Mouse (Mus musculus): ENCODE data around the gene 1700025F22Rik. TPM values are rescaled to one million over a fixed set of nuclear protein-coding genes. Genes with fewer than 3 reads are reported as not detected.
"Not testable (repeated sequence)": the region's sequence is repeated elsewhere in the genome, so short reads cannot be mapped to it uniquely, and the experiment has no call there.

The 1700025F22Rik gene
- polyA plus RNA-seq, 1 experiment from 2014 or later: not detected

- Histone ChIP-seq H3K27ac (ENCODE audit: low read depth, low read length) (no peak overlapping the region), H3K9ac (ENCODE audit: low read length) (no peak overlapping the region), H3K36me3 (ENCODE audit: control insufficient read depth, insufficient read depth, low read length) (no peaks in the 10 kb centered on the region), H3K4me3 (ENCODE audit: low read depth, low read length) (no peak overlapping the region), H3K4me1 (replicated peaks; ENCODE audit: control insufficient read depth, insufficient read depth, low read length) (no peaks in the 10 kb centered on the region), H3K4me2 (ENCODE audit: low read depth, low read length, severe bottlenecking) (no peak overlapping the region), H3K27me3 (ENCODE audit: control insufficient read depth, insufficient read depth, low read length) (no peaks in the 10 kb centered on the region), H3K9me3 (ENCODE audit: control insufficient read depth, low read length) (no peaks in the 10 kb centered on the region; the same call in 1 of the 2 replicates)
- ATAC-seq (replicated peaks; ENCODE audit: low FRiP score) (no peak), DNase-seq (ENCODE audit: low spot score) (no peak)
- 93% methylated on average over 1 of the region's 1 CpGs for WGBS
These were observed 35.4 kb downstream of the 1700025F22Rik start for GRCm38 (mm10) chr19:11129702-11130101.

- H3K27me3 ChIP-seq (ENCODE audit: control insufficient read depth, insufficient read depth, low read length); H3K27ac ChIP-seq (ENCODE audit: low read depth, low read length); H3K4me1 ChIP-seq (replicated peaks; ENCODE audit: control insufficient read depth, insufficient read depth, low read length); H3K36me3 ChIP-seq (ENCODE audit: control insufficient read depth, insufficient read depth, low read length); H3K9me3 ChIP-seq (ENCODE audit: control insufficient read depth, low read length): not testable (repeated sequence)
- peak overlapping the region; percentile 47; the same call in 1 of the 2 replicates for H3K9ac ChIP-seq (ENCODE audit: low read length)
- H3K4me3 ChIP-seq (ENCODE audit: low read depth, low read length): peak overlapping the region; percentile 26
- DNase-seq (ENCODE audit: low spot score) (peak; percentile 59), ATAC-seq (replicated peaks; ENCODE audit: low FRiP score) (peak; percentile 99)
- H3K4me2 ChIP-seq (ENCODE audit: low read depth, low read length, severe bottlenecking): peak overlapping the region; percentile 35; the same call in 1 of the 2 replicates
- WGBS: 4% methylated on average over 14 of the region's 38 CpGs
These were observed 44.1 kb downstream of the 1700025F22Rik start for GRCm38 (mm10) chr19:11121016-11121420.

GRCm38 (mm10) chr19:11119338-11119737, 45.8 kb downstream of the 1700025F22Rik start:
- Histone ChIP-seq H3K27ac (ENCODE audit: low read depth, low read length) (no peak overlapping the region), H3K4me3 (ENCODE audit: low read depth, low read length) (no peak overlapping the region), H3K36me3 (ENCODE audit: control insufficient read depth, insufficient read depth, low read length) (no peaks in the 10 kb centered on the region), H3K4me2 (ENCODE audit: low read depth, low read length, severe bottlenecking) (no peak overlapping the region), H3K4me1 (replicated peaks; ENCODE audit: control insufficient read depth, insufficient read depth, low read length) (no peaks in the 10 kb centered on the region), H3K27me3 (ENCODE audit: control insufficient read depth, insufficient read depth, low read length) (no peaks in the 10 kb centered on the region; the same call in 1 of the 2 replicates), H3K9me3 (ENCODE audit: control insufficient read depth, low read length) (no peaks in the 10 kb centered on the region), H3K9ac (ENCODE audit: low read length) (no peak overlapping the region)
- ATAC-seq (replicated peaks; ENCODE audit: low FRiP score): no peak
- DNase-seq (ENCODE audit: low spot score): no peak
- WGBS: 86% methylated on average over 2 of the region's 2 CpGs

GRCm38 (mm10) chr19:11107746-11108145, 57.4 kb downstream of the 1700025F22Rik start:
- Histone ChIP-seq H3K27me3 (ENCODE audit: control insufficient read depth, insufficient read depth, low read length) (no peaks in the 10 kb centered on the region), H3K4me1 (replicated peaks; ENCODE audit: control insufficient read depth, insufficient read depth, low read length) (no peaks in the 10 kb centered on the region), H3K9ac (ENCODE audit: low read length) (no peak overlapping the region), H3K9me3 (ENCODE audit: control insufficient read depth, low read length) (no peaks in the 10 kb centered on the region), H3K4me3 (ENCODE audit: low read depth, low read length) (no peak overlapping the region), H3K4me2 (ENCODE audit: low read depth, low read length, severe bottlenecking) (no peak overlapping the region), H3K27ac (ENCODE audit: low read depth, low read length) (no peak overlapping the region), H3K36me3 (ENCODE audit: control insufficient read depth, insufficient read depth, low read length) (no peaks in the 10 kb centered on the region)
- DNase-seq (ENCODE audit: low spot score) (no peak), ATAC-seq (replicated peaks; ENCODE audit: low FRiP score) (no peak)
- WGBS: 88% methylated on average over 3 of the region's 3 CpGs

- Histone ChIP-seq H3K4me3 (ENCODE audit: low read depth, low read length) (no peak overlapping the region), H3K4me1 (replicated peaks; ENCODE audit: control insufficient read depth, insufficient read depth, low read length) (no peaks in the 10 kb centered on the region), H3K4me2 (ENCODE audit: low read depth, low read length, severe bottlenecking) (no peak overlapping the region), H3K27me3 (ENCODE audit: control insufficient read depth, insufficient read depth, low read length) (no peaks in the 10 kb centered on the region), H3K9ac (ENCODE audit: low read length) (no peak overlapping the region), H3K36me3 (ENCODE audit: control insufficient read depth, insufficient read depth, low read length) (no peaks in the 10 kb centered on the region), H3K27ac (ENCODE audit: low read depth, low read length) (no peak overlapping the region), H3K9me3 (ENCODE audit: control insufficient read depth, low read length) (no peaks in the 10 kb centered on the region)
- ATAC-seq (replicated peaks; ENCODE audit: low FRiP score) (no peak), DNase-seq (ENCODE audit: low spot score) (no peak)
- WGBS: 77% methylated on average over 1 of the region's 1 CpGs
These were observed 63.2 kb downstream of the 1700025F22Rik start for GRCm38 (mm10) chr19:11101880-11102279.

GRCm38 (mm10) chr19:11098401-11098800, 66.7 kb downstream of the 1700025F22Rik start:
- 88% methylated on average over 3 of the region's 3 CpGs for WGBS
- no peak for ATAC-seq (replicated peaks; ENCODE audit: low FRiP score)
- no peak for DNase-seq (ENCODE audit: low spot score)
- H3K36me3 ChIP-seq (ENCODE audit: control insufficient read depth, insufficient read depth, low read length): no peaks in the 10 kb centered on the region
- H3K9ac ChIP-seq (ENCODE audit: low read length): no peak overlapping the region
- H3K4me2 ChIP-seq (ENCODE audit: low read depth, low read length, severe bottlenecking): no peak overlapping the region
- H3K27me3 ChIP-seq (ENCODE audit: control insufficient read depth, insufficient read depth, low read length): peaks cover under 1% of the 10 kb centered on the region; the same call in 1 of the 2 replicates
- H3K4me3 ChIP-seq (ENCODE audit: low read depth, low read length): no peak overlapping the region
- H3K4me1 ChIP-seq (replicated peaks; ENCODE audit: control insufficient read depth, insufficient read depth, low read length): no peaks in the 10 kb centered on the region
- H3K27ac ChIP-seq (ENCODE audit: low read depth, low read length): no peak overlapping the region
- no peaks in the 10 kb centered on the region for H3K9me3 ChIP-seq (ENCODE audit: control insufficient read depth, low read length)

- 0 out of 2 replicates have a peak, but pooled peaks have one; percentile 44 for ATAC-seq (replicated peaks; ENCODE audit: low FRiP score)
- not testable (repeated sequence) for DNase-seq (ENCODE audit: low spot score)
- WGBS: 7% methylated on average over 50 of the region's 50 CpGs
These were observed 73.0 kb downstream of the 1700025F22Rik start for GRCm38 (mm10) chr19:11092131-11092530.

More at GRCm38 (mm10) chr19:11092131-11092530, 73.0 kb downstream of the 1700025F22Rik start:
- H3K4me1 ChIP-seq (replicated peaks; ENCODE audit: control insufficient read depth, insufficient read depth, low read length); H3K27me3 ChIP-seq (ENCODE audit: control insufficient read depth, insufficient read depth, low read length); H3K36me3 ChIP-seq (ENCODE audit: control insufficient read depth, insufficient read depth, low read length); H3K27ac ChIP-seq (ENCODE audit: low read depth, low read length); H3K9me3 ChIP-seq (ENCODE audit: control insufficient read depth, low read length); H3K9ac ChIP-seq (ENCODE audit: low read length): not testable (repeated sequence)
- H3K4me3 ChIP-seq (ENCODE audit: low read depth, low read length): peak overlapping the region; percentile 22; the same call in 1 of the 2 replicates
- peak overlapping the region; percentile 45 for H3K4me2 ChIP-seq (ENCODE audit: low read depth, low read length, severe bottlenecking)

Other genes with a start within 250 kb of the 1700025F22Rik start
- gene Zp1, start 244.7 kb downstream of the 1700025F22Rik start, polyA plus RNA-seq (2014; fragmentation: Nextera tagmentation; extraction: Ambion mirVana): not detected in 2 replicates
- 0.09 TPM in 1 of 2 replicates, not detected in the other for gene Ptgdr2, start 228.2 kb downstream of the 1700025F22Rik start, polyA plus RNA-seq (2014; fragmentation: Nextera tagmentation; extraction: Ambion mirVana)
- gene Ccdc86, start 216.1 kb downstream of the 1700025F22Rik start, polyA plus RNA-seq (2014; fragmentation: Nextera tagmentation; extraction: Ambion mirVana): 28.1 and 31.2 TPM in 2 replicates
- gene Ms4a10, start 190.7 kb downstream of the 1700025F22Rik start, polyA plus RNA-seq (2014; fragmentation: Nextera tagmentation; extraction: Ambion mirVana): not detected in 2 replicates
- gene Ms4a15, start 172.1 kb downstream of the 1700025F22Rik start, polyA plus RNA-seq (2014; fragmentation: Nextera tagmentation; extraction: Ambion mirVana): not detected in 2 replicates
- not detected in 2 replicates for gene Ms4a18, start 147.3 kb downstream of the 1700025F22Rik start, polyA plus RNA-seq (2014; fragmentation: Nextera tagmentation; extraction: Ambion mirVana)
- not detected in 2 replicates for gene Ms4a8a, start 84.2 kb downstream of the 1700025F22Rik start, polyA plus RNA-seq (2014; fragmentation: Nextera tagmentation; extraction: Ambion mirVana)
- not detected in 2 replicates for gene 1700017D01Rik, start 34.4 kb downstream of the 1700025F22Rik start, polyA plus RNA-seq (2014; fragmentation: Nextera tagmentation; extraction: Ambion mirVana)
- gene Ms4a13, start 31.4 kb upstream of the 1700025F22Rik start, polyA plus RNA-seq (2014; fragmentation: Nextera tagmentation; extraction: Ambion mirVana): not detected in 2 replicates
- not detected in 2 replicates for gene Ms4a12, start 67.1 kb upstream of the 1700025F22Rik start, polyA plus RNA-seq (2014; fragmentation: Nextera tagmentation; extraction: Ambion mirVana)
- not detected in 2 replicates for gene Ms4a1, start 100.9 kb upstream of the 1700025F22Rik start, polyA plus RNA-seq (2014; fragmentation: Nextera tagmentation; extraction: Ambion mirVana)
- not detected in 2 replicates for gene Ms4a5, start 118.6 kb upstream of the 1700025F22Rik start, polyA plus RNA-seq (2014; fragmentation: Nextera tagmentation; extraction: Ambion mirVana)
- gene Ms4a14, start 149.1 kb upstream of the 1700025F22Rik start, polyA plus RNA-seq (2014; fragmentation: Nextera tagmentation; extraction: Ambion mirVana): not detected in 2 replicates
- gene Ms4a7, start 170.8 kb upstream of the 1700025F22Rik start, polyA plus RNA-seq (2014; fragmentation: Nextera tagmentation; extraction: Ambion mirVana): 0.56 and 1.0 TPM in 2 replicates
- gene Ms4a4a, start 210.2 kb upstream of the 1700025F22Rik start, polyA plus RNA-seq (2014; fragmentation: Nextera tagmentation; extraction: Ambion mirVana): 1.6 and 1.7 TPM in 2 replicates
- gene Ms4a4c, start 239.4 kb upstream of the 1700025F22Rik start, polyA plus RNA-seq (2014; fragmentation: Nextera tagmentation; extraction: Ambion mirVana): not detected in 2 replicates